Mouse (Mus musculus): Measurements from ENCODE around the gene Tec.

DNA sequence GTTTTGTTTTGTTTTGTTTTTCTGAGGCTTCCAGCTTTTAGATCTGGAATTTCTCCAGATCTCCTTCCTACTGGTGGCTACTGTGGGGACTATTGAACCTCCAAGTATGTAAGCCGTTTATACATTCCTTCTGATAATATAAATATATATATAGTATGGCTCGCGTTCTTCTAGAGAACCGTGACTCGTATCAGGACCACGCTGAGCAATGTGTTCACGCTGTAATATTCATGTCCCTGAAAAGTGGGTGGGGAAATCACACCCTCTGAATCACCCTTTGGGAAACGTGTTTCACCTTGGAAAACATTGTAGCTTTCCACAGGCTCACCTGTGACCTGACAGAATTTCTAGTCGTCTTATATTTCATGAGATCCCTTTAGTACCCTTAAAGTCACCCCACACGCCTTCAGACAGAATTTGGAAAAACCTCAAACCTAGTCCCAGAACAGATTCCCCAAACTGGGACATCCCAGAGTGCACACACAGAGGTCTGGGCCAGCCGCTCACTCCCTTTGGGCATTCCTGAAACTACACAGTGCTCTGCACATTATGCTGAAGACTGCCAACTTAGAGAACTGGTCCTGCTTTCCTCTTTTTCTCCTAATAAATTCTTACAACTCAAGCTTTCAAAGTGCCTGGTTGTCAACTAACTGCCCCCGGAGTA, 13.6 kb upstream of the Tec start:
- TF ChIP-seq JUN (IDR thresholded peaks at IDR 0.05; ENCODE audit: insufficient read depth, low read depth, low read length) (no peak), USF1 (IDR thresholded peaks at IDR 0.05; ENCODE audit: low read depth, low read length) (no peak), CTCF (conservative IDR thresholded peaks at IDR 0.05 in 1 of 2, IDR thresholded peaks at IDR 0.05 in 1 of 2; ENCODE audit: low read depth in 2 of 2, low read length in 2 of 2) (no peak), TBP (conservative IDR thresholded peaks at IDR 0.05; ENCODE audit: low read depth, low read length) (no peak), MAFK (IDR thresholded peaks at IDR 0.05; ENCODE audit: insufficient replicate concordance, low read length) (no peak), MXI1 (IDR thresholded peaks at IDR 0.05; ENCODE audit: low read depth, low read length) (no peak), MAX (IDR thresholded peaks at IDR 0.05; ENCODE audit: low read length) (no peak), IRF4 (IDR thresholded peaks at IDR 0.05; ENCODE audit: low read depth, low read length) (no peak), CHD1 (IDR thresholded peaks at IDR 0.05; ENCODE audit: low read depth, low read length) (no peak), ETS1 (conservative IDR thresholded peaks at IDR 0.05; ENCODE audit: low read depth, low read length) (no peak), SMC3 (IDR thresholded peaks at IDR 0.05; ENCODE audit: low read depth, low read length) (no peak)

Data from CH12.LX (cell line).